Mouse (Mus musculus): Measurements from ENCODE around the gene Drc1.

Gene Drc1

GRCm38 (mm10) chr5:30287106-30287882 is 6.1 kb downstream of the Drc1 start:
- DNase-seq (ENCODE audit: extremely low spot score): no peak

GRCm38 (mm10) chr5:30340815-30341214 is 59.6 kb downstream of the Drc1 start:
- no peak for DNase-seq (ENCODE audit: extremely low spot score)

GRCm38 (mm10) chr5:30341601-30342365 is 60.6 kb downstream of the Drc1 start:
- DNase-seq (ENCODE audit: extremely low spot score): no peak

GRCm38 (mm10) chr5:30342601-30343015 is 61.4 kb downstream of the Drc1 start:
- DNase-seq (ENCODE audit: extremely low spot score): no peak

GRCm38 (mm10) chr5:30343107-30343506 is 61.9 kb downstream of the Drc1 start:
- DNase-seq (ENCODE audit: extremely low spot score): peak; percentile 78

GRCm38 (mm10) chr5:30343886-30344285 is 62.7 kb downstream of the Drc1 start:
- DNase-seq (ENCODE audit: extremely low spot score): no peak

GRCm38 (mm10) chr5:30353605-30354004 is 72.4 kb downstream of the Drc1 start:
- DNase-seq (ENCODE audit: extremely low spot score): no peak

- DNase-seq (ENCODE audit: extremely low spot score): no peak
Measured at GRCm38 (mm10) chr5:30355114-30355513, 73.9 kb downstream of the Drc1 start.

- no peak for DNase-seq (ENCODE audit: extremely low spot score)
Measured at GRCm38 (mm10) chr5:30355559-30356159, 74.5 kb downstream of the Drc1 start.

GRCm38 (mm10) chr5:30356647-30357046 is 75.5 kb downstream of the Drc1 start:
- no peak for DNase-seq (ENCODE audit: extremely low spot score)

- DNase-seq (ENCODE audit: extremely low spot score): no peak
Measured at GRCm38 (mm10) chr5:30358436-30359099, 77.4 kb downstream of the Drc1 start.

GRCm38 (mm10) chr5:30367405-30367804 is 86.2 kb downstream of the Drc1 start:
- DNase-seq (ENCODE audit: extremely low spot score): no peak

GRCm38 (mm10) chr5:30369426-30369825 is 88.2 kb downstream of the Drc1 start:
- DNase-seq (ENCODE audit: extremely low spot score): no peak

- DNase-seq (ENCODE audit: extremely low spot score): peak; percentile 28
Measured at GRCm38 (mm10) chr5:30382876-30383275, 101.7 kb downstream of the Drc1 start.

GRCm38 (mm10) chr5:30387726-30388125 is 106.5 kb downstream of the Drc1 start:
- no peak for DNase-seq (ENCODE audit: extremely low spot score)

- DNase-seq (ENCODE audit: extremely low spot score): no peak
Measured at GRCm38 (mm10) chr5:30389836-30390235, 108.6 kb downstream of the Drc1 start.

GRCm38 (mm10) chr5:30391473-30391872 is 110.3 kb downstream of the Drc1 start:
- DNase-seq (ENCODE audit: extremely low spot score): peak; percentile 79

- no peak for DNase-seq (ENCODE audit: extremely low spot score)
Measured at GRCm38 (mm10) chr5:30400521-30400920, 119.3 kb downstream of the Drc1 start.

GRCm38 (mm10) chr5:30401165-30401564 is 120.0 kb downstream of the Drc1 start:
- peak; percentile 18 for DNase-seq (ENCODE audit: extremely low spot score)

GRCm38 (mm10) chr5:30406876-30407275 is 125.7 kb downstream of the Drc1 start:
- peak; percentile 4 for DNase-seq (ENCODE audit: extremely low spot score)

- DNase-seq (ENCODE audit: extremely low spot score): no peak
Measured at GRCm38 (mm10) chr5:30411524-30411923, 130.3 kb downstream of the Drc1 start.

GRCm38 (mm10) chr5:30415381-30415780 is 134.2 kb downstream of the Drc1 start:
- DNase-seq (ENCODE audit: extremely low spot score): no peak
